Mouse (Mus musculus) E14TG2a.4 (cell line): ENCODE data around the gene Hnrnph2.

Source experiments
- CTCF ChIP-seq: conservative IDR thresholded peaks from 2 replicates; pipeline ENCODE4 v1.5.1; 2014; ENCODE audit warnings: low read length
- POU5F1 ChIP-seq: IDR thresholded peaks from 2 replicates; pipeline ENCODE4 v1.6.1; 2014; ENCODE audit warnings: low read length, borderline replicate concordance

- no peak for TF ChIP-seq POU5F1
- no peak for TF ChIP-seq CTCF
These were observed 935 bp upstream of the Hnrnph2 start for GRCm38 (mm10) chrX:134599922-134600565.
